Mouse (Mus musculus): ENCODE measurements around the gene Ebpl. TPM values are rescaled to one million over a fixed set of nuclear protein-coding genes. Genes with fewer than 3 reads are reported as not detected.

Gene Ebpl
- total and polyA plus RNA-seq, 3 experiments, result 1.0 to 14.3 (median 3.4) TPM

DNA sequence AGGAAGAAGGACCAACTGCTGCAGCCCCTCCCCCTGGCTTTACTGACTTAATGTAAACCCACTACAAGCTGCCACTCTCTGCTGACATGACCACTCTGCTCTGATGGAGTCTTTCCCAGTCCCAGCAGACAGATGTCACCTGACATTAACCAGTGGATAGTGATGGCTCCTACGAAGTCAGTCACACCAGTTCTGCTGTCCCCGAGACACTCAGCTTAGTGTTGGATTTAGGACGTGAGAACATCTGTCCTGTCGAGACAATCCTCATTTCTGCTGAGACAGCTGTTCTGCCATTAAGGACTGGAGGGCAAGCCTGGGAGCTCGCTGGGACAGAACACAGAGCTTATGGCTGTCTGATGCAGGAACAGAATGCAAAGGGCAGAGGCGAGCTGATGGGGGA is 9.4 kb downstream of the Ebpl start:
- DNase-seq (ENCODE audit: low read depth, low spot score), result no peak
- Histone ChIP-seq H3K27ac (ENCODE audit: control insufficient read depth, low read depth, low read length) (no peak overlapping the region), H3K79me2 (ENCODE audit: control insufficient read depth, insufficient read depth, low read length, poor library complexity) (no peaks in the 10 kb centered on the region), H3K9me3 (replicated peaks; ENCODE audit: insufficient read depth, low read length) (no peaks in the 10 kb centered on the region), H3K4me3 (ENCODE audit: control insufficient read depth in 1 of 2, insufficient read depth in 1 of 2, low read depth in 2 of 2, low read length in 2 of 2) (no peak overlapping the region), H3K27me3 (ENCODE audit: control insufficient read depth in 1 of 2, insufficient read depth in 2 of 2, low read length in 2 of 2) (no peaks in the 10 kb centered on the region), H3K9ac (ENCODE audit: control insufficient read depth, low read depth, low read length, poor library complexity, severe bottlenecking) (no peak overlapping the region), H3K4me1 (ENCODE audit: control insufficient read depth in 1 of 2, insufficient read depth in 2 of 2, low read length in 2 of 2) (no peaks in the 10 kb centered on the region), H3K36me3 (ENCODE audit: control insufficient read depth in 1 of 2, insufficient read depth in 2 of 2, low read length in 2 of 2) (no peaks in the 10 kb centered on the region)
- TF ChIP-seq MAX (IDR thresholded peaks at IDR 0.05; ENCODE audit: low read length) (no peak), MXI1 (IDR thresholded peaks at IDR 0.05; ENCODE audit: low read depth, low read length) (no peak)

DNA sequence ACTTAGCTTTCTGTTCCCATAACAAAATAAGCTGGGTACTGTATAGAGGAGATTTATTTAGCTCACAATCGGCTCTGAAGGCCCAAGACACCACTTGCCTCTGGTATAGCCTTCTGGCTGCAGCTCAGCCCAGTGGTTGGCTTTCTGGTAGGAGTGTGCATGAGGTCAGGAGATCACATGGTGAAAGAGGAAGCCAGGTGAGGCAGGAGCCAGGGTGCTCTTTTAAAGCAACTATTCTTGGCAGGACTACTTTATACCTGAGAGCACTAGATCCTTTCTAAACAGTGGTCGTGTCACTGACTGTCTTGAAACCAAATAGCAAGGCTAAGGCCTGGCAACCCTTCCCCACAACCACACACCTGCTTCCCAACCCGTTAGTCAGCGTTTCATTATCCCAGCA is 10.4 kb downstream of the Ebpl start:
- Histone ChIP-seq H3K79me2 (ENCODE audit: control insufficient read depth, insufficient read depth, low read length, poor library complexity) (no peaks in the 10 kb centered on the region), H3K36me3 (ENCODE audit: control insufficient read depth in 1 of 2, insufficient read depth in 2 of 2, low read length in 2 of 2) (no peaks in the 10 kb centered on the region), H3K4me3 (ENCODE audit: control insufficient read depth in 1 of 2, insufficient read depth in 1 of 2, low read depth in 2 of 2, low read length in 2 of 2) (no peak overlapping the region), H3K27ac (ENCODE audit: control insufficient read depth, low read depth, low read length) (no peak overlapping the region), H3K9ac (ENCODE audit: control insufficient read depth, low read depth, low read length, poor library complexity, severe bottlenecking) (no peak overlapping the region), H3K9me3 (replicated peaks; ENCODE audit: insufficient read depth, low read length) (no peaks in the 10 kb centered on the region), H3K4me1 (ENCODE audit: control insufficient read depth in 1 of 2, insufficient read depth in 2 of 2, low read length in 2 of 2) (no peaks in the 10 kb centered on the region), H3K27me3 (ENCODE audit: control insufficient read depth in 1 of 2, insufficient read depth in 2 of 2, low read length in 2 of 2) (no peaks in the 10 kb centered on the region)
- no peak for DNase-seq (ENCODE audit: low read depth, low spot score)
- no peak for TF ChIP-seq MYC (IDR thresholded peaks at IDR 0.05; ENCODE audit: low read depth, low read length)
- no peak for TF ChIP-seq TCF12 (IDR thresholded peaks at IDR 0.05; ENCODE audit: low read depth, low read length)
- no peak for TF ChIP-seq POLR2A (IDR thresholded peaks at IDR 0.05; ENCODE audit: control insufficient read depth in 1 of 2, insufficient read depth in 1 of 2, low read depth in 1 of 2, low read length in 2 of 2, poor library complexity in 1 of 2)
- no peak for TF ChIP-seq NRF1 (IDR thresholded peaks at IDR 0.05; ENCODE audit: insufficient read depth, low read depth, low read length, poor library complexity, severe bottlenecking)
- TF ChIP-seq USF2 (IDR thresholded peaks at IDR 0.05; ENCODE audit: borderline replicate concordance in 1 of 2, insufficient read depth in 1 of 2, low read depth in 1 of 2, low read length in 2 of 2), result no peak
- TF ChIP-seq UBTF (IDR thresholded peaks at IDR 0.05; ENCODE audit: borderline replicate concordance, insufficient read depth, low read depth, low read length), result no peak
- no peak for TF ChIP-seq POLR2AphosphoS5 (IDR thresholded peaks at IDR 0.05; ENCODE audit: borderline replicate concordance, low read depth, low read length)
- TF ChIP-seq CHD2 (IDR thresholded peaks at IDR 0.05; ENCODE audit: low read length), result no peak
- no peak for TF ChIP-seq NELFE (IDR thresholded peaks at IDR 0.05; ENCODE audit: low read depth, low read length)
- no peak for TF ChIP-seq ZNF384 (IDR thresholded peaks at IDR 0.05; ENCODE audit: low read depth, low read length)
- no peak for TF ChIP-seq ZMIZ1 (IDR thresholded peaks at IDR 0.05; ENCODE audit: low read depth, low read length)
- no peak for TF ChIP-seq BHLHE40 (IDR thresholded peaks at IDR 0.05; ENCODE audit: borderline replicate concordance, low read depth, low read length)
- no peak for TF ChIP-seq RAD21 (IDR thresholded peaks at IDR 0.05; ENCODE audit: low read depth, low read length)
- TF ChIP-seq ZC3H11A (IDR thresholded peaks at IDR 0.05; ENCODE audit: low read depth, low read length), result no peak
- no peak for TF ChIP-seq SMC3 (IDR thresholded peaks at IDR 0.05; ENCODE audit: low read depth, low read length)
- no peak for TF ChIP-seq HCFC1 (IDR thresholded peaks at IDR 0.05; ENCODE audit: low read depth, low read length)
- no peak for TF ChIP-seq MYB (IDR thresholded peaks at IDR 0.05; ENCODE audit: low read depth, low read length)
- no peak for TF ChIP-seq CTCF (IDR thresholded peaks at IDR 0.05 in 2 of 3, conservative IDR thresholded peaks at IDR 0.05 in 1 of 3; ENCODE audit: control insufficient read depth in 1 of 3, insufficient read depth in 1 of 3, low read depth in 2 of 3, low read length in 3 of 3, poor library complexity in 1 of 3, severe bottlenecking in 1 of 3)

Data from MEL (cell line).